Mouse (Mus musculus): Measurements from ENCODE around the gene Spaar.

The Spaar gene

DNA sequence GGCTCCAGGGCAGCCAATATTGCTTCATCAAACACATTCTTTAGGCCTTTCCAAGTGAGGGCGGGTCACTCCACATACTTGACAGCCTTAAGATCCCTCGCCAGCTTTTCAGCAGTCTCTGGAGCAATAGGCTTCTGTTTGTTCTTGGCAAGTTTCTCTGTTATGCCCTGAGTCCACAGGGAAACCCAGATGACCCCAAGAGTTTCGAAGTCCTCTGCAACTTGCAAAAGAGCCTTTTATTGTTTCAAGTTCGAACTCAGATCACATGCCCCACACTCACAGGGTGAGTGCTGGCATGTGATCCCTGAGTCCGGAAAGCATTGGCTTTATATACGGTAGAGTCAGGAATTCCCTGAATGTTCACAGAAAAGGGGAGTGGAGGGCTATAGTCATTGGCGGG is 69.1 kb downstream of the Spaar start:
- DNase-seq (ENCODE audit: low spot score): no peak
